Mouse (Mus musculus): Measurements from ENCODE around the gene Cldn4. TPM values are rescaled to one million over a fixed set of nuclear protein-coding genes. Genes with fewer than 3 reads are reported as not detected.

Gene Cldn4
- polyA plus RNA-seq, 1 experiment from 2014 or later = not detected

DNA sequence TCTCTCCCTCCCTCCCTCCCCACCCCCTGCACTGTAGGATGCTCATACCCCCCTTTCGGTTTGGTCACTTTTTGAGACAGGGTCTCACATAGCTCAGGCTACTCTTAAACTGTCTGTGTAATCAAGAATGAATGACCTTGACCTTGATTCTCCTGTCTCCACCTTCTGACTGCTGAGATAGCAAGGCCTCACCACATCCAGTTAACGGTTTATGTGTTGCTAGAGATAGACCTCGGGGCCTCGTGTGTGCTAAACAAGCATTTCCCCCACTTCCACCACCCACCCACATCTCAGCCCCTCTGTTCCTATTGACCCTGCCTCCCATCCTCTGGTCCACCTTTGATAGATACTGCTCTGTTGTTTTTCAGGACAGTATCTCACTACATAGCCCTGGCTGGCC is 31.1 kb upstream of the Cldn4 start:
- no peak overlapping the region for H3K27ac ChIP-seq (ENCODE audit: low read length)
- H3K4me2 ChIP-seq (ENCODE audit: low read length) = no peak overlapping the region
- 87% methylated on average over 4 of the region's 4 CpGs for WGBS
- no peak for ATAC-seq
- H3K27me3 ChIP-seq (replicated peaks; ENCODE audit: control insufficient read depth, insufficient read depth, low read length) = peaks cover 4% of the 10 kb centered on the region; the same call in 1 of the 2 replicates
- H3K9me3 ChIP-seq (ENCODE audit: control insufficient read depth, low read length) = no peaks in the 10 kb centered on the region
- no peaks in the 10 kb centered on the region for H3K36me3 ChIP-seq (ENCODE audit: control insufficient read depth, insufficient read depth)
- no peak overlapping the region for H3K4me3 ChIP-seq (replicated peaks; ENCODE audit: low read length)
- no peaks in the 10 kb centered on the region for H3K4me1 ChIP-seq (replicated peaks; ENCODE audit: control insufficient read depth, insufficient read depth, low read length)
- no peak overlapping the region for H3K9ac ChIP-seq (replicated peaks; ENCODE audit: low read depth, low read length)

GRCm38 (mm10) chr5:134976577-134977250 is 30.0 kb upstream of the Cldn4 start:
- H3K4me2 ChIP-seq (ENCODE audit: low read length) = no peak overlapping the region
- no peaks in the 10 kb centered on the region for H3K36me3 ChIP-seq (ENCODE audit: control insufficient read depth, insufficient read depth)
- no peak overlapping the region for H3K9ac ChIP-seq (replicated peaks; ENCODE audit: low read depth, low read length)
- H3K9me3 ChIP-seq (ENCODE audit: control insufficient read depth, low read length) = no peaks in the 10 kb centered on the region
- no peak overlapping the region for H3K27ac ChIP-seq (ENCODE audit: low read length)
- ATAC-seq = no peak
- WGBS = 87% methylated on average over 14 of the region's 14 CpGs
- H3K4me3 ChIP-seq (replicated peaks; ENCODE audit: low read length) = no peak overlapping the region
- H3K27me3 ChIP-seq (replicated peaks; ENCODE audit: control insufficient read depth, insufficient read depth, low read length) = peaks cover 4% of the 10 kb centered on the region; the same call in 1 of the 2 replicates
- H3K4me1 ChIP-seq (replicated peaks; ENCODE audit: control insufficient read depth, insufficient read depth, low read length) = no peaks in the 10 kb centered on the region

DNA sequence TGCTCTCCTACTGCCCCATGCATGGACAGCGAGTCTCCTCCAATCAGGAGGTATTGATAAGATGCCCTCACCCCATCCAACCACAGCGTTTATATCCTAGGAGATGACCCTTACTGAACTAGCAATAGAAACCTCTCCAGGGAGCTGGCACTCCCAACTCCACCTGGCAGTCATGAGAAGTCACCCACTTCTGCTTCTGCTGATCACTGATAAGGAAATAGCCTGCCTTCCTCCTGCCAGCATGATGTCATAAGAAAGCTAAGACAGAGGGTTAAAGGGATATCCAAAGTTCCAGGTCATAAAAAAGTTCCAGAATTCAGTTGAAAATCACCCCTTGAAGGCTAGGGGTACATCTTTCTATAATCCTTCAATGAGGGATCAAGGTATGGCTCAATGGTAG is 29.4 kb upstream of the Cldn4 start:
- no peak overlapping the region for H3K9ac ChIP-seq (replicated peaks; ENCODE audit: low read depth, low read length)
- H3K27ac ChIP-seq (ENCODE audit: low read length) = no peak overlapping the region
- 94% methylated on average over 2 of the region's 2 CpGs for WGBS
- H3K36me3 ChIP-seq (ENCODE audit: control insufficient read depth, insufficient read depth) = no peaks in the 10 kb centered on the region
- H3K9me3 ChIP-seq (ENCODE audit: control insufficient read depth, low read length) = no peaks in the 10 kb centered on the region
- no peak overlapping the region for H3K4me3 ChIP-seq (replicated peaks; ENCODE audit: low read length)
- H3K27me3 ChIP-seq (replicated peaks; ENCODE audit: control insufficient read depth, insufficient read depth, low read length) = peaks cover 4% of the 10 kb centered on the region; the same call in 1 of the 2 replicates
- H3K4me1 ChIP-seq (replicated peaks; ENCODE audit: control insufficient read depth, insufficient read depth, low read length) = no peaks in the 10 kb centered on the region
- no peak overlapping the region for H3K4me2 ChIP-seq (ENCODE audit: low read length)
- no peak for ATAC-seq

DNA sequence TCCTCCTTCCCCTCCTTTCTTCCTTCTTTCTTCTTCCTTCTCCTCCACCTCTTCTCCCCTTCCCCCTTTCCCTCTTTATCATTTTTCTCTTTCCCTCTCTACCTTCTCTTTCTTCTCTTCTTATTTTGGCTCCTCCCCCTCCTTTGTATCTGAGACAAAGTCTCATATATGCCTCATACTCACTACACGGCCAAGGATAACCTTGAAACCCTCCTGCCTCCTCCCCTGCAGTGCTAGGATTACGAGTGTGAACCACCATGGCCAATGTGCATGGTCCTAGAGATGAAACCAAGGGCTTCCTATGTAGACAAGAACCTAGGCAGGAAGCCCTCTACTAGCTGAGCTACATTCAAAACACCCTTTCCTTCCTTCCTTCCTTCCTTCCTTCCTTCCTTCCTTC is 28.2 kb upstream of the Cldn4 start:
- no peaks in the 10 kb centered on the region for H3K4me1 ChIP-seq (replicated peaks; ENCODE audit: control insufficient read depth, insufficient read depth, low read length)
- peaks cover 4% of the 10 kb centered on the region; the same call in 1 of the 2 replicates for H3K27me3 ChIP-seq (replicated peaks; ENCODE audit: control insufficient read depth, insufficient read depth, low read length)
- H3K36me3 ChIP-seq (ENCODE audit: control insufficient read depth, insufficient read depth) = no peaks in the 10 kb centered on the region
- WGBS = 40% methylated on average over 2 of the region's 2 CpGs
- no peak overlapping the region for H3K4me3 ChIP-seq (replicated peaks; ENCODE audit: low read length)
- H3K9me3 ChIP-seq (ENCODE audit: control insufficient read depth, low read length) = no peaks in the 10 kb centered on the region
- no peak overlapping the region for H3K27ac ChIP-seq (ENCODE audit: low read length)
- no peak overlapping the region for H3K9ac ChIP-seq (replicated peaks; ENCODE audit: low read depth, low read length)
- no peak for ATAC-seq
- no peak overlapping the region for H3K4me2 ChIP-seq (ENCODE audit: low read length)

- H3K27ac ChIP-seq (ENCODE audit: low read length) = no peak overlapping the region
- WGBS = 70% methylated on average over 7 of the region's 7 CpGs
- peaks cover 4% of the 10 kb centered on the region; the same call in 1 of the 2 replicates for H3K27me3 ChIP-seq (replicated peaks; ENCODE audit: control insufficient read depth, insufficient read depth, low read length)
- no peaks in the 10 kb centered on the region for H3K9me3 ChIP-seq (ENCODE audit: control insufficient read depth, low read length)
- H3K4me1 ChIP-seq (replicated peaks; ENCODE audit: control insufficient read depth, insufficient read depth, low read length) = no peaks in the 10 kb centered on the region
- H3K4me2 ChIP-seq (ENCODE audit: low read length) = no peak overlapping the region
- H3K4me3 ChIP-seq (replicated peaks; ENCODE audit: low read length) = no peak overlapping the region
- H3K36me3 ChIP-seq (ENCODE audit: control insufficient read depth, insufficient read depth) = no peaks in the 10 kb centered on the region
- ATAC-seq = no peak
- H3K9ac ChIP-seq (replicated peaks; ENCODE audit: low read depth, low read length) = no peak overlapping the region
These were observed 27.6 kb upstream of the Cldn4 start for GRCm38 (mm10) chr5:134974294-134974693.

- no peaks in the 10 kb centered on the region for H3K4me1 ChIP-seq (replicated peaks; ENCODE audit: control insufficient read depth, insufficient read depth, low read length)
- no peak overlapping the region for H3K9ac ChIP-seq (replicated peaks; ENCODE audit: low read depth, low read length)
- H3K4me3 ChIP-seq (replicated peaks; ENCODE audit: low read length) = no peak overlapping the region
- no peaks in the 10 kb centered on the region for H3K9me3 ChIP-seq (ENCODE audit: control insufficient read depth, low read length)
- no peak overlapping the region for H3K27ac ChIP-seq (ENCODE audit: low read length)
- no peak for ATAC-seq
- peaks cover 4% of the 10 kb centered on the region; the same call in 1 of the 2 replicates for H3K27me3 ChIP-seq (replicated peaks; ENCODE audit: control insufficient read depth, insufficient read depth, low read length)
- WGBS = 86% methylated on average over 7 of the region's 7 CpGs
- no peaks in the 10 kb centered on the region for H3K36me3 ChIP-seq (ENCODE audit: control insufficient read depth, insufficient read depth)
- H3K4me2 ChIP-seq (ENCODE audit: low read length) = no peak overlapping the region
These were observed 26.8 kb upstream of the Cldn4 start for GRCm38 (mm10) chr5:134973526-134973925.

DNA sequence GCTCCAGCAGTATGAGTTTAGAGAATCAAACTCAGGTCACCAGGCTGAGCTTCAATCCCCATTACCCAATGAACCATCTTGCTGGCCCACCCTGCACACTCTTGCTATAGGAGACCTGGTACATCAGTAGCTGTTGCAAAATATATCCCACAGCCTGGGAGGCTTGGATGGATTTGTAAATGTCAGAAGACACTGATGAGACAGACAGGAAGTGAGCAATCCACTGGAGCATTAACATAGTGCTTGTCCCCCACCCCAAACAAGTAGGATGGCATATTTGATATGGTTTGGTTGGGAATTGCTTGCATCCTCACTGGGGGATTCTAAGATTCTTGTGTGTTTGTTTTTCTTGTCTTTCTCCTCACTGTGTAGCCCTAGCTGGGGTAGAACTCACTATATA is 26.3 kb upstream of the Cldn4 start:
- no peak overlapping the region for H3K4me3 ChIP-seq (replicated peaks; ENCODE audit: low read length)
- no peak overlapping the region for H3K27ac ChIP-seq (ENCODE audit: low read length)
- peaks cover 4% of the 10 kb centered on the region; the same call in 1 of the 2 replicates for H3K27me3 ChIP-seq (replicated peaks; ENCODE audit: control insufficient read depth, insufficient read depth, low read length)
- H3K36me3 ChIP-seq (ENCODE audit: control insufficient read depth, insufficient read depth) = no peaks in the 10 kb centered on the region
- H3K9me3 ChIP-seq (ENCODE audit: control insufficient read depth, low read length) = no peaks in the 10 kb centered on the region
- no peak overlapping the region for H3K4me2 ChIP-seq (ENCODE audit: low read length)
- H3K4me1 ChIP-seq (replicated peaks; ENCODE audit: control insufficient read depth, insufficient read depth, low read length) = no peaks in the 10 kb centered on the region
- H3K9ac ChIP-seq (replicated peaks; ENCODE audit: low read depth, low read length) = no peak overlapping the region
- ATAC-seq = no peak

- Histone ChIP-seq H3K9me3 (ENCODE audit: control insufficient read depth, low read length) (no peaks in the 10 kb centered on the region), H3K27ac (ENCODE audit: low read length) (no peak overlapping the region), H3K4me1 (replicated peaks; ENCODE audit: control insufficient read depth, insufficient read depth, low read length) (peaks cover 6% of the 10 kb centered on the region), H3K36me3 (ENCODE audit: control insufficient read depth, insufficient read depth) (no peaks in the 10 kb centered on the region), H3K9ac (replicated peaks; ENCODE audit: low read depth, low read length) (no peak overlapping the region), H3K4me3 (replicated peaks; ENCODE audit: low read length) (no peak overlapping the region), H3K27me3 (replicated peaks; ENCODE audit: control insufficient read depth, insufficient read depth, low read length) (peaks cover 7% of the 10 kb centered on the region; the same call in 1 of the 2 replicates), H3K4me2 (ENCODE audit: low read length) (no peak overlapping the region)
- no peak for ATAC-seq
- 83% methylated on average over 8 of the region's 8 CpGs for WGBS
These were observed 23.9 kb upstream of the Cldn4 start for GRCm38 (mm10) chr5:134970671-134971070.

GRCm38 (mm10) chr5:134967164-134967944 is 20.6 kb upstream of the Cldn4 start:
- peaks cover 7% of the 10 kb centered on the region for H3K4me1 ChIP-seq (replicated peaks; ENCODE audit: control insufficient read depth, insufficient read depth, low read length)
- WGBS = 84% methylated on average over 20 of the region's 20 CpGs
- H3K4me2 ChIP-seq (ENCODE audit: low read length) = no peak overlapping the region
- H3K4me3 ChIP-seq (replicated peaks; ENCODE audit: low read length) = no peak overlapping the region
- H3K9ac ChIP-seq (replicated peaks; ENCODE audit: low read depth, low read length) = no peak overlapping the region
- H3K27ac ChIP-seq (ENCODE audit: low read length) = no peak overlapping the region
- H3K27me3 ChIP-seq (replicated peaks; ENCODE audit: control insufficient read depth, insufficient read depth, low read length) = 0 out of 2 replicates have a peak, but pooled peaks cover 3% of the 10 kb centered on the region
- ATAC-seq = no peak
- H3K9me3 ChIP-seq (ENCODE audit: control insufficient read depth, low read length) = no peaks in the 10 kb centered on the region
- no peaks in the 10 kb centered on the region for H3K36me3 ChIP-seq (ENCODE audit: control insufficient read depth, insufficient read depth)
